Mouse (Mus musculus) bone marrow macrophage, adult 2 months (primary cell): ENCODE results near the gene Clp1.

Source experiments
- CTCF ChIP-seq: IDR thresholded peaks from 2 replicates; pipeline ENCODE4 v1.5.1; 2012; ENCODE audit warnings: low read depth, mild to moderate bottlenecking, low read length, moderate library complexity
- POLR2A ChIP-seq: IDR thresholded peaks from 2 replicates; pipeline ENCODE4 v1.6.1; 2012; ENCODE audit warnings: mild to moderate bottlenecking, low read depth, low read length, borderline replicate concordance

GRCm38 (mm10) chr2:84714422-84714810 lies 12.7 kb downstream of the Clp1 start:
- no peak for TF ChIP-seq CTCF
- no peak for TF ChIP-seq POLR2A
